8 mouse cellular contexts compared by ENCODE assay signal in genomic region chr19:6980381-6981093, GRCm38 (mm10). TPM values are rescaled to one million over a fixed set of nuclear protein-coding genes. Genes with fewer than 3 reads are reported as not detected.
DNase-seq lines count a peak whose midpoint lies in the region; ATAC-seq and TF ChIP-seq lines count a peak whose summit lies in the region.

Gene Fkbp2 (minus strand): TSS chr19:6980501.

- DNase-seq in G1E (ENCODE audit: low spot score), result peak; percentile 86
- peak; percentile 99 for DNase-seq in cerebellum, adult 18-20 months
- peak; percentile 97 to 100 for DNase-seq in heart, postnatal 36 days
- peak; percentile 98 for DNase-seq in layer of hippocampus, adult 2 months (ENCODE audit: low spot score in 2 of 2)
- peak; percentile 100 for DNase-seq in lung, embryonic 14.5 days
- DNase-seq in thymus, postnatal 0 days (ENCODE audit: low spot score), result peak; percentile 99

- H3K4me2 ChIP-seq in forebrain, embryonic 16.5 days (ENCODE audit: low read length), result peak within 1 kb of the TSS; percentile 78
- H3K4me2 ChIP-seq in lung, embryonic 14.5 days, result peak within 1 kb of the TSS; percentile 71

- peaks cover 66% of the 10 kb centered on the region for H3K4me1 ChIP-seq in G1E (ENCODE audit: insufficient read depth, low read depth, low read length)
- peaks cover 41% of the 10 kb centered on the region for H3K4me1 ChIP-seq in forebrain, embryonic 16.5 days (replicated peaks; ENCODE audit: control insufficient read depth, insufficient read depth, low read length)
- H3K4me1 ChIP-seq in lung, embryonic 14.5 days (ENCODE audit: insufficient read depth), result peaks cover 15% of the 10 kb centered on the region; the same call in 1 of the 2 replicates
- H3K4me1 ChIP-seq in olfactory bulb, adult 2 months (ENCODE audit: control insufficient read depth, insufficient read depth, low read length), result peaks cover 26% of the 10 kb centered on the region

- no peak for TF ChIP-seq CTCF in G1E (IDR thresholded peaks at IDR 0.05; ENCODE audit: low read depth, low read length)
- TF ChIP-seq CTCF in layer of hippocampus, adult 2 months (conservative IDR thresholded peaks at IDR 0.05), result no peak
- TF ChIP-seq CTCF in lung, embryonic 14.5 days (IDR thresholded peaks at IDR 0.05; ENCODE audit: low read depth), result no peak
- TF ChIP-seq CTCF in olfactory bulb, adult 2 months (IDR thresholded peaks at IDR 0.05; ENCODE audit: insufficient read depth, low read depth, low read length), result no peak

- no peaks in the 10 kb centered on the region for H3K27me3 ChIP-seq in G1E (ENCODE audit: insufficient read depth, low read length)
- H3K27me3 ChIP-seq in forebrain, embryonic 16.5 days (replicated peaks; ENCODE audit: control insufficient read depth, insufficient read depth, low read length), result no peaks in the 10 kb centered on the region
- no peaks in the 10 kb centered on the region for H3K27me3 ChIP-seq in lung, embryonic 14.5 days (ENCODE audit: insufficient read depth, low read length)

- H3K4me3 ChIP-seq in G1E (ENCODE audit: low read depth, low read length), result peak within 1 kb of the TSS; percentile 76
- H3K4me3 ChIP-seq in forebrain, embryonic 16.5 days (replicated peaks; ENCODE audit: low read length), result peak within 1 kb of the TSS; percentile 80
- peak within 1 kb of the TSS; percentile 75 for H3K4me3 ChIP-seq in layer of hippocampus, adult 2 months
- H3K4me3 ChIP-seq in lung, embryonic 14.5 days (ENCODE audit: low read depth, low read length), result peak within 1 kb of the TSS; percentile 58
- peak within 1 kb of the TSS; percentile 70 for H3K4me3 ChIP-seq in olfactory bulb, adult 2 months (ENCODE audit: insufficient read depth, low read depth, low read length)

- H3K27ac ChIP-seq in forebrain, embryonic 16.5 days (ENCODE audit: low read length), result peak within 1 kb of the TSS; percentile 95
- H3K27ac ChIP-seq in layer of hippocampus, adult 2 months, result peak within 1 kb of the TSS; percentile 98
- H3K27ac ChIP-seq in lung, embryonic 14.5 days (ENCODE audit: low read depth), result peak within 1 kb of the TSS; percentile 89
- peak within 1 kb of the TSS; percentile 84 for H3K27ac ChIP-seq in olfactory bulb, adult 2 months (ENCODE audit: insufficient read depth, low read depth, low read length)

- H3K9me3 ChIP-seq in G1E (replicated peaks), result no peaks in the 10 kb centered on the region
- no peaks in the 10 kb centered on the region for H3K9me3 ChIP-seq in forebrain, embryonic 16.5 days (ENCODE audit: control insufficient read depth, low read length)
- no peaks in the 10 kb centered on the region for H3K9me3 ChIP-seq in lung, embryonic 14.5 days (ENCODE audit: low read depth, low read length)

- peak within 1 kb of the TSS; percentile 79 for H3K9ac ChIP-seq in forebrain, embryonic 16.5 days (replicated peaks; ENCODE audit: low read depth, low read length)
- peak within 1 kb of the TSS; percentile 79 for H3K9ac ChIP-seq in lung, embryonic 14.5 days

- peak; percentile 69 for TF ChIP-seq POLR2A in olfactory bulb, adult 2 months (IDR thresholded peaks at IDR 0.05; ENCODE audit: insufficient read depth, low read depth, low read length)

- peaks cover 70% of the 10 kb centered on the region for H3K36me3 ChIP-seq in G1E (replicated peaks)
- H3K36me3 ChIP-seq in forebrain, embryonic 16.5 days (ENCODE audit: control insufficient read depth, insufficient read depth), result peaks cover 8% of the 10 kb centered on the region
- peaks cover 51% of the 10 kb centered on the region for H3K36me3 ChIP-seq in lung, embryonic 14.5 days (ENCODE audit: insufficient read depth)

- WGBS in forebrain, embryonic 16.5 days, result 2% methylated on average over 38 of the region's 38 CpGs
- 1% methylated on average over 38 of the region's 38 CpGs for WGBS in lung, embryonic 14.5 days
- WGBS in olfactory bulb, adult 2 months, result 1% methylated on average over 38 of the region's 38 CpGs

- intact Hi-C loops in heart, postnatal 36 days (cut with DNase I), result loop anchor here (1.0 kb wide), 1 partner anchor 12 kb away; the partner anchor contains the start of gene Dnajc4

- peak; percentile 59 for ATAC-seq in G1E (ENCODE audit: extremely low read depth, insufficient number of reproducible peaks, low FRiP score, poor library complexity, severe bottlenecking)
- peak; percentile 89 for ATAC-seq in forebrain, embryonic 16.5 days
- peak; percentile 88 for ATAC-seq in lung, embryonic 14.5 days (ENCODE audit: insufficient read depth)

RNA-seq across cellular contexts. Expression of gene Fkbp2, which starts in this region (rescaled TPM):
- 72.6 and 120 TPM in 2 replicates for total RNA-seq in G1E (2014; fragmentation: Nextera tagmentation)
- 58.8 and 72.0 TPM in 2 replicates for total RNA-seq in G1E (2017)
- 170 and 201 TPM in 2 replicates for polyA plus RNA-seq in G1E (2012)
- polyA plus RNA-seq in forebrain, embryonic 16.5 days (2015; fragmentation: Nextera tagmentation; extraction: Ambion mirVana), result 73.8 and 101 TPM in 2 replicates
- 10 to 100 TPM; 18.8 to 20.5 TPM for total RNA-seq in heart, postnatal 36 days (2021)
- 10 to 100 TPM; 81.1 to 83.7 TPM for total RNA-seq in layer of hippocampus, adult 2 months (2021)
- polyA plus RNA-seq in lung, embryonic 14.5 days (2014; fragmentation: Nextera tagmentation; extraction: Ambion mirVana), result 84.4 and 84.8 TPM in 2 replicates
- polyA plus RNA-seq in olfactory bulb, adult 2 months (2012; ENCODE audit: insufficient read depth, insufficient read length, low replicate concordance, missing spikeins), result not detected in 2 replicates
- 90.6 and 99.5 TPM in 2 replicates for polyA plus RNA-seq in thymus, postnatal 0 days (2015; fragmentation: Nextera tagmentation; extraction: Ambion mirVana)

Comparison
In these comparisons a context has a peak if more than half of its experiments do, and no peak if none do; other contexts are left out.
1. Peak in every context shown above with its lines: DNase-seq, ATAC-seq, H3K4me3 ChIP-seq and H3K27ac ChIP-seq.
2. RNA of gene Fkbp2 (polyA plus RNA-seq): 170 to 201 TPM in G1E, 73.8 to 101 TPM in forebrain, embryonic 16.5 days, 90.6 to 99.5 TPM in thymus, postnatal 0 days and 84.4 to 84.8 TPM in lung, embryonic 14.5 days; not detected in olfactory bulb, adult 2 months; every median in the first group is over 10 times any median in the second.